Mouse (Mus musculus) midbrain, embryonic 12.5 days (tissue): Measurements from ENCODE around the gene Gpsm3. TPM values are rescaled to one million over a fixed set of nuclear protein-coding genes. Genes with fewer than 3 reads are reported as not detected.
"Not testable (repeated sequence)": the region's sequence is repeated elsewhere in the genome, so short reads cannot be mapped to it uniquely, and the experiment has no call there.

Experiments
- ATAC-seq: fragments of 200-750 bp; cut with Nextera tagmentation; 2 replicates; pipeline ENCODE4 v1.8.0; 2017; ENCODE audit warnings: low read depth, moderate TSS enrichment, moderate library complexity; ENCODE audit not compliant: low FRiP score
- H3K27ac ChIP-seq: fragments of 300-500 bp; sonication (generic); replicated peaks from 2 replicates; pipeline ENCODE4 v1.5.1; 2016; ENCODE audit warnings: mild to moderate bottlenecking
- H3K27me3 ChIP-seq: fragments of 300-500 bp; sonication (generic); 2 replicates; pipeline ENCODE4 v1.6.1; 2016; ENCODE audit warnings: mild to moderate bottlenecking
- H3K36me3 ChIP-seq: fragments of 300-500 bp; sonication (generic); 2 replicates; pipeline ENCODE4 v1.6.1; 2016
- H3K4me1 ChIP-seq: fragments of 300-500 bp; sonication (generic); 2 replicates; pipeline ENCODE4 v1.6.1; 2016
- H3K4me2 ChIP-seq: fragments of 300-500 bp; sonication (generic); replicated peaks from 2 replicates; pipeline ENCODE4 v1.6.1; 2016; ENCODE audit warnings: mild to moderate bottlenecking, moderate library complexity
- H3K4me3 ChIP-seq: fragments of 300-500 bp; sonication (generic); 2 replicates; pipeline ENCODE4 v1.5.1; 2016; ENCODE audit warnings: mild to moderate bottlenecking
- H3K9ac ChIP-seq: fragments of 300-500 bp; sonication (generic); replicated peaks from 2 replicates; pipeline ENCODE4 v1.6.1; 2016; ENCODE audit warnings: mild to moderate bottlenecking, moderate library complexity
- H3K9me3 ChIP-seq: fragments of 300-500 bp; sonication (generic); 2 replicates; pipeline ENCODE4 v1.6.1; 2016; ENCODE audit warnings: mild to moderate bottlenecking
- WGBS: fragments of 180-500 bp; shearing (Covaris S2); methylation state at CpG from one replicate; pipeline ENCODE4 v1.1.7; 2016; 5-methylcytosine and 5-hydroxymethylcytosine counted together
- polyA plus RNA-seq: library from polyadenylated mRNA; unstranded; fragments of >200 nt; fragmentation: Nextera tagmentation; extraction: Ambion mirVana; gene quantifications from 2 replicates; pipeline ENCODE4 v1.2.1, GENCODE M21; 2016

Gene Gpsm3
- polyA plus RNA-seq, result 2.9 and 3.3 TPM in 2 replicates

DNA sequence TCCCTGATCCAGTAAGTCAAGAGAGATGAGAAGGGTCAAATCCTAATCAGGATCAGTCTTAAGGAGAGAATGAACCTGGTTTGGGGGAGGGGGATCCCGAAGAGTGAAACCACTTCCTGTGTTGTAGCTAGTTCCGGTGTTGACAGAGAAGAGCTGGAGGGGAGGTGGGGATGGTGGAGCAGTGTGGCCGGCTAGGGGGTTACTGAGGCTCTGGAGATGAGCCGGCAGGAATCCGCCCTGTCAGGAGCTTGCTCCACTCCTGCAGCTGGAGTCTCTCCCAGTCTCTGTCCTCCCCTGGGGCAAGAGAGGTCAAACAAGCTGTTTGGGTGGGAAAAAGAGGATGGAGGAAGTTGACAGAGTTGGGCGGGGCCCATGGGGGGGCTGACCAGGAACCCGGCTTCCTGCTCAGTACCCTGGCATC, at the start of gene Gpsm3:
Gpsm3 (plus strand) TSS at position 126 of the 421 bp plus-strand sequence.
- Histone ChIP-seq H3K4me1 (peaks cover 72% of the 10 kb centered on the region), H3K9ac (no peak within 1 kb of the TSS), H3K4me2 (peak within 1 kb of the TSS; percentile 87), H3K27ac (peak within 1 kb of the TSS; percentile 99), H3K4me3 (0 out of 2 replicates have a peak within 1 kb of the TSS, but pooled peaks have one; percentile 89), H3K36me3 (peaks cover 5% of the 10 kb centered on the region), H3K27me3 (no peaks in the 10 kb centered on the region), H3K9me3 (no peaks in the 10 kb centered on the region)
- WGBS, result 32% methylated on average over 7 of the region's 7 CpGs
- ATAC-seq, result no peak

- 93% methylated on average over 13 of the region's 13 CpGs for WGBS
- not testable (repeated sequence) for ATAC-seq, H3K9ac ChIP-seq, H3K36me3 ChIP-seq, H3K4me1 ChIP-seq, H3K4me2 ChIP-seq, H3K27ac ChIP-seq, H3K9me3 ChIP-seq, H3K4me3 ChIP-seq, H3K27me3 ChIP-seq
These were observed 46.0 kb upstream of the Gpsm3 start for GRCm38 (mm10) chr17:34543567-34543966.

DNA sequence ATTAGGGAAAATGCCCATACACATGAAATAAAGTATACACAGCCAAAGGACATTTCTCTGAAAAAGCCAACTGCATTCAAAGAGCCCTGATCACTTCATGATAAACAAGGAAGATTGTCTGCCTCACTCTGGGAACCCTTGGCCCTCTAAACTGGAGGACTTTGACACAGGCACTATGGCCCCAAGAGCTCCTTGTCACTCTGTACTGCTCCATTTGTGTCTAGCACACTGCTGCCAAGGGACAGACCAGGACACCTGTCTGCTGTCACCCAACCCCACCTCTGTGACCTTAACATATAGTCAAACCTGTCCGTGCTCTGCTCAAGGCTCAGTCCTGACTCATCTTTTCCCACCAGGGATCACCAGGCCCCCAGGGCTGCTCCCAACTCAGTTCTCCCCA, 42.8 kb upstream of the Gpsm3 start:
- ATAC-seq, result no peak
- 0 out of 2 replicates have a peak, but pooled peaks cover 2% of the 10 kb centered on the region for H3K27me3 ChIP-seq
- H3K9me3 ChIP-seq, result no peaks in the 10 kb centered on the region
- H3K4me2 ChIP-seq, result no peak overlapping the region
- H3K36me3 ChIP-seq, result no peaks in the 10 kb centered on the region
- no peak overlapping the region for H3K4me3 ChIP-seq
- H3K27ac ChIP-seq, result no peak overlapping the region
- 90% methylated on average over 1 of the region's 1 CpGs for WGBS
- no peaks in the 10 kb centered on the region for H3K4me1 ChIP-seq
- H3K9ac ChIP-seq, result no peak overlapping the region

DNA sequence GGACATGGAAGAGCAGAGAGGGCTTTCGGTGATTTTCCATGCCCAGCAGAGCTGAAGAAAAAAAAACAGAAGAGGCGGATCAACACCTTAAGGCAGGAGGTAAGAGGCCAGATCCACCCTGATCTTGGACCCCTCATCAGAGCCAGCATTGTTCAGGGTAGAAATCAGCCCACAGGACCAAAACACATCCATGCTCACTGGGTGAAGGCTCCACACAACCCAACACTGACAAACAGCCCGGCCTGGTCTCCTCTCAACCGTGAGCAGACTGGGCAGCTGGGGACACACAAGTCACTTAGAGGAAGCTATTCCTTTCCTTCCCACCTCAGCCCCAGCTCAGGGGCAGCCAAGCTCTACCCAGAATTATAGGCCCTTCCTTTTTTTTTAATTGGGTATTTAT, 42.0 kb upstream of the Gpsm3 start:
- no peak overlapping the region for H3K27ac ChIP-seq
- 89% methylated on average over 4 of the region's 4 CpGs for WGBS
- H3K27me3 ChIP-seq, result 0 out of 2 replicates have a peak, but pooled peaks cover 4% of the 10 kb centered on the region
- no peak overlapping the region for H3K4me3 ChIP-seq
- no peak for ATAC-seq
- H3K4me2 ChIP-seq, result no peak overlapping the region
- H3K9me3 ChIP-seq, result no peaks in the 10 kb centered on the region
- H3K4me1 ChIP-seq, result no peaks in the 10 kb centered on the region
- no peaks in the 10 kb centered on the region for H3K36me3 ChIP-seq
- H3K9ac ChIP-seq, result no peak overlapping the region

DNA sequence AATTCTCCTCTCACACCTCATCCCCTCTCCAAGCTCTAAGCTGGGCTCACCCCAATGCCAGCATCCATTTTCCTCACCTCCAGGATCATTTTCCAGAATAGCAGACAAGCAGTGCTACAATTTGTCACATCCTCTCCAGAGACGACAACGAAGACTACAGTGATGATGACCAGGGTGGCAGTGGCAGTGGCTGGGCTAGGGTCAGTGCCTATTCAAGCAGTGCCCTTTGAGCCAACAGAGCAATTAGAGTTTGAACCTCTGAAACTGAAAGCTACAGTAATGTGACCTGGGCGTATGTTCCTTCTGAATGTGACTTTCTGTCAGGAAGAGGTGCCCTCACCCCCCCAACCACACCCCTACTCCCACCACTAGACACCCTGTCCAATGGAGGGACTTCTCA, 40.5 kb upstream of the Gpsm3 start:
- Histone ChIP-seq H3K36me3 (no peaks in the 10 kb centered on the region), H3K4me3 (no peak overlapping the region), H3K27ac (no peak overlapping the region), H3K4me2 (no peak overlapping the region), H3K4me1 (no peaks in the 10 kb centered on the region), H3K9me3 (no peaks in the 10 kb centered on the region), H3K27me3 (0 out of 2 replicates have a peak, but pooled peaks cover 4% of the 10 kb centered on the region), H3K9ac (no peak overlapping the region)
- 97% methylated on average over 3 of the region's 3 CpGs for WGBS
- ATAC-seq, result no peak

DNA sequence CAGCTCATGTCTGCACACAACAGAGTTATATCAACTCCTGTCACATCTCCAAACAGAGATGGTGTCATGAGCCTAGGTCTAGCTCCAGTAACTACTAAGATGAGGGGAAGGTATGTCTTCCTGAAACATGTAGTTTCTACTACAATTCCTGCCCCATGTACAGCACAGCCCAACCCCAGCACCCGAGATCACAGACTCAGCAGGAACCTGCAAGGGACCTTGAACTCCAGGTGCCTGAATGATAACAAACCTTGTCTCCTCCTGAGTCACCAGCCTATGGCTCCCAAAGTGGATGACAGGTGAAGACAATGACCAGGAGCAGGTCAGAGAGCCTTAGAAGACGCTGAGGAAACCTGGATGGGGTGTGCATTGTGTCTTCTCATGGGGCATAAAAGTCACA, 39.8 kb upstream of the Gpsm3 start:
- WGBS, result 82% methylated on average over 2 of the region's 2 CpGs
- Histone ChIP-seq H3K9ac (no peak overlapping the region), H3K4me2 (no peak overlapping the region), H3K4me1 (no peaks in the 10 kb centered on the region), H3K27ac (no peak overlapping the region), H3K36me3 (no peaks in the 10 kb centered on the region), H3K4me3 (no peak overlapping the region), H3K27me3 (0 out of 2 replicates have a peak, but pooled peaks cover 4% of the 10 kb centered on the region), H3K9me3 (no peaks in the 10 kb centered on the region)
- no peak for ATAC-seq

GRCm38 (mm10) chr17:34555483-34555882, 34.1 kb upstream of the Gpsm3 start:
- no peak for ATAC-seq
- Histone ChIP-seq H3K4me2 (no peak overlapping the region), H3K9me3 (no peaks in the 10 kb centered on the region), H3K27ac (no peak overlapping the region), H3K36me3 (no peaks in the 10 kb centered on the region), H3K4me3 (no peak overlapping the region), H3K27me3 (peaks cover 7% of the 10 kb centered on the region; the same call in 1 of the 2 replicates), H3K9ac (no peak overlapping the region), H3K4me1 (no peaks in the 10 kb centered on the region)
- 25% methylated on average over 5 of the region's 5 CpGs for WGBS

- ATAC-seq, result no peak
- 82% methylated on average over 8 of the region's 8 CpGs for WGBS
- Histone ChIP-seq H3K9ac (no peak overlapping the region), H3K27ac (no peak overlapping the region), H3K9me3 (no peaks in the 10 kb centered on the region), H3K4me2 (no peak overlapping the region), H3K4me1 (no peaks in the 10 kb centered on the region), H3K36me3 (no peaks in the 10 kb centered on the region), H3K27me3 (peaks cover 7% of the 10 kb centered on the region; the same call in 1 of the 2 replicates), H3K4me3 (no peak overlapping the region)
These were observed 33.2 kb upstream of the Gpsm3 start for GRCm38 (mm10) chr17:34556406-34556805.

- H3K4me3 ChIP-seq, result no peak overlapping the region
- no peak for ATAC-seq
- no peak overlapping the region for H3K9ac ChIP-seq
- no peaks in the 10 kb centered on the region for H3K36me3 ChIP-seq
- no peak overlapping the region for H3K4me2 ChIP-seq
- 77% methylated on average over 11 of the region's 11 CpGs for WGBS
- H3K4me1 ChIP-seq, result no peaks in the 10 kb centered on the region
- peaks cover 3% of the 10 kb centered on the region; the same call in 1 of the 2 replicates for H3K27me3 ChIP-seq
- H3K9me3 ChIP-seq, result no peaks in the 10 kb centered on the region
- no peak overlapping the region for H3K27ac ChIP-seq
These were observed 32.2 kb upstream of the Gpsm3 start for GRCm38 (mm10) chr17:34557411-34557810.

- no peak overlapping the region for H3K4me2 ChIP-seq
- no peak for ATAC-seq
- no peak overlapping the region for H3K4me3 ChIP-seq
- H3K4me1 ChIP-seq, result peaks cover 3% of the 10 kb centered on the region; the same call in 1 of the 2 replicates
- WGBS, result 92% methylated on average over 7 of the region's 7 CpGs
- H3K9me3 ChIP-seq, result no peaks in the 10 kb centered on the region
- peaks cover 3% of the 10 kb centered on the region; the same call in 1 of the 2 replicates for H3K27me3 ChIP-seq
- H3K36me3 ChIP-seq, result no peaks in the 10 kb centered on the region
- H3K27ac ChIP-seq, result no peak overlapping the region
- no peak overlapping the region for H3K9ac ChIP-seq
These were observed 30.5 kb upstream of the Gpsm3 start for GRCm38 (mm10) chr17:34559116-34559515.

GRCm38 (mm10) chr17:34559895-34560294, 29.7 kb upstream of the Gpsm3 start:
- Histone ChIP-seq H3K27me3 (peaks cover 3% of the 10 kb centered on the region; the same call in 1 of the 2 replicates), H3K9ac (no peak overlapping the region)

GRCm38 (mm10) chr17:34560438-34560837, 29.2 kb upstream of the Gpsm3 start:
- Histone ChIP-seq H3K36me3 (no peaks in the 10 kb centered on the region), H3K4me2 (no peak overlapping the region), H3K9me3 (no peaks in the 10 kb centered on the region), H3K27ac (no peak overlapping the region), H3K4me3 (no peak overlapping the region), H3K9ac (no peak overlapping the region), H3K27me3 (peaks cover 3% of the 10 kb centered on the region; the same call in 1 of the 2 replicates), H3K4me1 (peaks cover 5% of the 10 kb centered on the region; the same call in 1 of the 2 replicates)
- no peak for ATAC-seq
- 91% methylated on average over 6 of the region's 6 CpGs for WGBS

More at GRCm38 (mm10) chr17:34559895-34560294, 29.7 kb upstream of the Gpsm3 start:
- Histone ChIP-seq H3K9me3 (no peaks in the 10 kb centered on the region), H3K4me1 (peaks cover 5% of the 10 kb centered on the region; the same call in 1 of the 2 replicates), H3K36me3 (no peaks in the 10 kb centered on the region), H3K4me2 (no peak overlapping the region), H3K4me3 (no peak overlapping the region), H3K27ac (no peak overlapping the region)
- 27% methylated on average over 15 of the region's 15 CpGs for WGBS
- no peak for ATAC-seq

- H3K27ac ChIP-seq, result 0 out of 2 replicates have a peak overlapping the region, but pooled peaks have one; percentile 36
- H3K9ac ChIP-seq, result no peak overlapping the region
- 43% methylated on average over 8 of the region's 8 CpGs for WGBS
- H3K4me2 ChIP-seq, result no peak overlapping the region
- H3K36me3 ChIP-seq, result no peaks in the 10 kb centered on the region
- H3K4me3 ChIP-seq, result no peak overlapping the region
- peaks cover 10% of the 10 kb centered on the region for H3K27me3 ChIP-seq
- no peaks in the 10 kb centered on the region for H3K9me3 ChIP-seq
- ATAC-seq, result no peak
- H3K4me1 ChIP-seq, result peaks cover 5% of the 10 kb centered on the region; the same call in 1 of the 2 replicates
These were observed 28.4 kb upstream of the Gpsm3 start for GRCm38 (mm10) chr17:34561200-34561599.
